Mouse (Mus musculus) megakaryocyte-erythroid progenitor cell, adult 5-6 weeks (primary cell): ENCODE results near the gene Fam133b. TPM values are rescaled to one million over a fixed set of nuclear protein-coding genes. Genes with fewer than 3 reads are reported as not detected.
"Not testable (repeated sequence)": the region's sequence is repeated elsewhere in the genome, so short reads cannot be mapped to it uniquely, and the experiment has no call there.

Experiments used
- ATAC-seq: replicated peaks from 2 replicates; pipeline ENCODE4 v1.8.0; 2016; ENCODE audit warnings: mild to moderate bottlenecking, inconsistent platforms; ENCODE audit not compliant: severe bottlenecking, poor library complexity, low FRiP score, low TSS enrichment
- total RNA-seq, 2 experiments: library from RNA; stranded (forward) in 1 of 2; stranded (reverse) in 1 of 2; fragments of 200-1000, 215-1000 nt in 1 of 2; fragments of >200 nt in 1 of 2; fragmentation: Nextera tagmentation in 1 of 2; gene quantifications; 2 replicates each; pipeline ENCODE4 v1.2.3; 2014 to 2017

The Fam133b gene
- total RNA-seq, 2 experiments from 2014 or later: 63.1 to 91.9 TPM

DNA sequence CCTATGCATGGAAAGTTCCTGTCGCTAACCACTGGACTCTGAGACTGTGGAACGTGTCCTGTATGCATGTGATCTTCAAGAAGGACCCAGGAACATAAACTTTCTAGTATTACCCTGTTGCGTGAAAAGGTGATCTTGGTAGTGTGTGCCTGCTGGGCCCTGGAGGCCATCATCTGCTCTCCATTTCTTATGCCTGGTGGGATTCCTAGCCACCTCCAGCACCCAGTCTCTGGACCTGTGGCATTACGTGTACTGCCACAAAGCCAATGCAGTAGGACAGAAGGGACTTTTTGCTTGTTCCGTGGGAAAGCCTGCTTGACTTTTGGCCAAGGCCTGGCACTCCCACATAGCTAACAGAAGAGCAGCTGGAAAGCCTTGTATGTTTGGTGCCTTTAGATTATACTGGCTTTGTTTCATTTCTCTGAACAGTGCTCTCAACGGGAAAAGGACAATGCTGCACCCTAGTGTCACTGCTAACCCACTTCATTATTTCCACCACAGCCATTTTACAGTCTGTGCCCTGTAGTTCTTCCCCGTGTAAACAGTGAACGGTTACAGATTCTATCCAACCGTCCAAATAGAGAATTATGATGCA lies 27.1 kb upstream of the Fam133b start:
- ATAC-seq: peak; percentile 28

DNA sequence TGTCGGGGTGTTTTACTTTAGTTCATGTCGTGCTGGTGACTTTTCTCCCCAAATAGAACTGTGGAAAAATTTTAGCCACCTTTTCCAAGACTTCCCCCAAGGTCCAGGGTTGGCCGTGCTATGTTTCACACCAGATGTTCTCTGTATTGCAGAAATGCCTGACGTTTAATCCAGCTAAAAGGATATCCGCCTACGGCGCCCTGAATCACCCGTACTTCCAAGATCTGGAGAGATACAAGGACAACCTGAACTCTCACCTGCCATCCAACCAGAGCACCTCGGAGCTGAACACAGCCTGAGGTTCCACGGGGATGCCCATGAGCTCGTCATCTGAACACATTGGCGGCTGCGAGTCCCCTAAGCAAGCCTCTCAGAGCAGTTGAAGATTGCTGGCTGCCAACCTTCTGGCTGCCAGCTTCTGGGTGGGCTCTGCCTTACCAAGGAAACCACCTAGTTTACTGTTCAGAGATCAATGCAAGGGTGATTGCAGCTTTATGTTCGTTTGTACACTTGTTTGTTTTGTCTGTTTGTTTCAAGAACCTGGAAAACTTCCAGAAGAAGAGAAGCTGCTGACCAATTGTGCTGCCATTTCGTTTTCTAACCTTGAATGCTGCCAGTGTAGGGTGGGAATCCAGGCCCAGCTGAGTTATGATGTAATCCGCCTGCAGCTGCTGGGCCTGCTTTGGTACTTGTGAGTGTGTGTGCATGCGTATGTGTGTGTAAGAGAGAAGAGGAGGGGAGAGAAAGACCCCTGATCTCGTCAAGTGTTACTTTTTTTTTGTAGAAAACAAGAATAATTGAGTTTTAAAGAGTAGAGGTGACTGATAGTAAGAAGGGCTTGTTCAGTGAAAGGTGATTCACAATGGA lies 22.9 kb upstream of the Fam133b start:
- no peak for ATAC-seq

DNA sequence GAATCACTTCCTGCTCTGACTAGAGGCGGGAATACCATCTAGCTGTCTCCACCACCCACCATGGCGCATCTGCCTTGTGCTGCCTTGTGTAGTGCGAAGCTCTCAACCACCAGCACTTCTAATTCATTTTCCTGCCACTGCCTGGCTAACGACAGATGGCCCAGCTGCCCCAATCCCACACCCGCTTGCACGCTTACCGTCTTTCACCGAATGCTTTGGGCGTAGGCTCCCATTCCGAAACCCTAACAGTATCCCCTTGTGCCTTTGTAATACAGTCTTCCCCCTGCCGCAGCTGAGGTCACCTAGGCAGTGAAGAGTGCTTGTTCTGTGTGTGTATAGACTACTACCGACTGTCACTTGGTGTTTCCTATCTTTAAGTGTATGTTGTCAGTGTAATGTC lies 21.9 kb upstream of the Fam133b start:
- no peak for ATAC-seq

DNA sequence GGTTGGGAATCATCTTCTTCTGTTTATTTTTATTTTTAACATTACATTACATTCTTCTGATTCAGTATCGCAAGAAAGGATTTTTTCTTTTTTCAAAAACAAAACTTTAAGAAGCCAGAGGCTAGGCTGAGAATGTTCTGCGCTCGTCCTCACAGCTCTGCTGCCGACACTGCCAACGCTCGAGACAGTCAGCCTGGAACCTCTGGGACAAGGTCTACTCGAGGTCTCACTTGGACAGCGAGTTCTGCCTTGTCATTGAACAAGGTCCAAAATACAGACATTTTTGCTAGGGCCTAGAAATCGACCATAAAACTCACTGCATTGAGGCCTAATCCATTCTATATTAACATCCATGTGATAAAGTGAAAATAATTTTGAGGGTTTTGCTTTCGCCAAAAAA lies 20.8 kb upstream of the Fam133b start:
- no peak for ATAC-seq

DNA sequence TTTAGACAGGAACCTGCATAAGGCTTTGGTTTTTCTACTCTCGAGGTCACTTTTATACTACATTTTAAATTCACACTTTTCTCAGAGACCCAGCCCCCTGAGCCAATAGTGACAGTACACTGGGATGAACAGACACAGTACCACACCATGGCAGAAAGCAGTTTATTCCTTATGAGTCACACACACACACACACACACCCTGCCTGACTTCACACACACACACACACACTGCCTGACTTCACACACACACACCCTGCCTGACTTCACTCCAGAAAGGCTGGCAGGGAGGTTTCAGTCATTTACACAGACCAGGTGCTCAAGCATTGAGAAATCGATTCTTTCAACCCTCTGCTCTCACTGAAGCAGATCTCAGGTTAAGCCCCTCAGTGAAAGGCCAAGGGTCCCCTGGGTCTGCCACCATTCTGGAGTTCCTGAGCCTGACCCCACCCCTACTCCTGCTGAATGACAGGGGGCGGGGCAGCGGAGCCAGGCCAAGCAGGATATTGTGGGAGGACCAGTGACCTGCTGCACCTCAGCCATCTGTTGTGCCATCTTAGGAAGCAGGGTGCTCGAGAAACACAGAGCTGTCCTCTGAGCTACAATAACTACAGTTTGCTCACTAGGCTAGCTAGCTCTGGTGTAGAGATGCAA lies 16.5 kb upstream of the Fam133b start:
- ATAC-seq: no peak

DNA sequence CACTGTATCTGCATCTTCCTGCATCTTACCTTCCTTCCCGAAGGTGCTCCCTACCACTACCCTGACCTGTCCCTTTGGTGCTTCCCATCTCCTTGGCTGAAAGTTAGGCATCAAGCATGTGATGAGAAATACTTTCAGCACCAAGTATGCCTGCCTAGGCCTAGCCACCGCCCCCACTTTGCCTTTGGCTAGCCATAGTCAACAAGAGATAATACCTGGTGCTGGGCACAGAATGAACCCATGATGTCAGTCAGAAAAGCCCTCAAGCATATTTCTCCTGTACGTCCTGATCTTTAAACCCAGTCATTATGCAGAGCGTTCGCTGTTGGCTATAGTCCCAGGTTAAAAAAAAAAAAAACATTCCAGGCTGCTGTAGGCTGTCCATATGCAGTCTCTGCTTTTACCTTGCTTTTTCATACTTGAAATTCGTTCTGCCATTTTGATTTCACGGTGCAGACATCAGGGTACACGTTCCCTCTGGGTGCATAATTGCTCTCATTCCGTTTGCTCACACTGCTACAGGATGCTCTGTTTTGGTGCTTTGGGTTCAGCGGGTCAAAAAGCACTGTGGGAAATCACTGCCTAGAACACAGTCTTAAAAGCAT lies 13.9 kb upstream of the Fam133b start:
- ATAC-seq: no peak

DNA sequence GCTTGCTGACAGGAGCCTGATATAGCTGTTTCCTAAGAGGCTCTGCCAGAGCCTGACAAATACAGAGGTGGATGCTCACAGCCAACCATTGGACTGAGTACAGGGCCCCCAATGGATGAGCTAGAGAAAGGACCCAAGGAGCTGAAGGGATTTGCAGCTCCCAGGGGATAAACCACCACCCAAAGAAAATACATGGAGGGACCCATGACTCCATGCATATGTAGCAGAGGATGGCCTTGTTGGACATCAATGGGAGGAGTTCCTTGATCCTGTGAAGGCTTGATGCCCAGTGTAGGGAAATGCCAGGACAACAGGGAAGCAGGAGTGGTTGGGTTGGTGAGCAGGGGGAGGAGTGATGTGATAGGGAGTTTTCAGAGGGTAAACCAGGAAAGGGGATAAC lies 11.6 kb upstream of the Fam133b start:
- not testable (repeated sequence) for ATAC-seq

DNA sequence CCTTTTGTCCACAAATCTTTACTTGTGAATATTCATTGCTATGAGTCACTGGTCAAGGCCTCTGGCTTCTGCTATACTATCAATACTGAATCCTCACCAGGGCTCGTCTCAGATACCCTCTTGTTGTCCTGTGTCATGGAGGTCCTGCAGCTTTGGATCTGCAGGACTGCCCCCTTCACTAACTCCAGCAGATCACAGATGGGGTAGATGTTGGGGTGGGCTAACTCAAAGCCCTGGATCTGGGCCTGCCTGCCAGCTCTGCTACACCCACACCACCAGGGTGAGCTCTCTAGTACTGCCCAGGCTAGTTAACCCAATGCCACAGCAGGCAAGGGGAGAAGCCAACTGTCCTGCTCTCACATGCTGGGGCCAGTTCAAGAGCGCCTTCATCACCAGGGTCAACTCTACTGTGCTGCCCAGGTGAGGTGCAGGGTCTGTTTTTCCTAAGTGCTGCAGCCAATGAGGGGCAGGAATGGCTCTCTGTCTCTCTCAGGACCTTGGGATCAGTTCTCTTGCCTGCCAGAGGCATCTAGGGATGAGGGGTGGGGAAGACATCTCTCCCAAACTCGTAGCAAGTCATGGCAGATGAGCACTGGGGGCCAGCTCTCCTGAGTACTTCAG lies 6.9 kb upstream of the Fam133b start:
- no peak for ATAC-seq

DNA sequence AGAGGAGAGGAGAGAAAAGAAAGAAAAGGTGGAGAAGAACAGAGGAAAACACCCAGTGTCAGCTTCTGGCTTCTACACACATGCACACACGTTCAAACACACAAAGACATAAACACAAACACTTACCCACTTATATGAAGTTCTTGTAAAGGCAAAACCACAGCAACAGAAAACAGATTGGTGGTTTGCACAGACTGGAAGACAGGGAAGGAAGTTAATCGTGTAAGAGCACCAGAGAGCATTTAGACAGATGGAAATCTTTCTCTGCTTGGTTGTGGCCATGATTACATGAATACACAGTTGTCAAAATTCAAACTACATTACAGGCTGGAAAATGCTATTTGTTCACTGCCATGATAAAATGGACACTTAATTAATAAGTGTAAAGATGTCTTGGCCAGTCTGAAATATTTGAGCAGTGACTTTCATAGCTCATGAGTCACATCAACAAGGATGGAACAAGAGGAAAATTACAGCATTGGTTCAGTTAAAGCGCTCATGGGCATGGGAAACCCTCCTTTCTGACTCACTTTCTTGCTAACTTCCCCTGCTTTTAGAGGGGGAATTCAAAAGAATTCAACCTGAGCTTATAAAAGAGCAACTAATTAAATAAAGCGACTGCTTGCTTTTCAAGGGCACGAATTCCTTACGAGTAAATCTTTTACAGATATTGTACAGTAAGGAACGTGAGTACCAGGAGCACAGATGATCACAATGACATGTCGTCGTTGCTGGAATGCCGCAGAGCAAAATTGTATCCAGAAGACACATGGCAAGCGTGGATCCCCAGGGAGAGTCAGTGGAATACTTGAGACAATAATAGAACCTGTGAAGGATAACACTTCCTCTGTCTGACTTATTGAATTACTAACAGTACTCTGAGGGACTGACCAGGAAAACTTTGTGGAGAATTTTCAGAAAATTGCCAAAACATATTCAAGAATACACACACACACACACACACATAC lies 4.8 kb upstream of the Fam133b start:
- ATAC-seq: no peak

DNA sequence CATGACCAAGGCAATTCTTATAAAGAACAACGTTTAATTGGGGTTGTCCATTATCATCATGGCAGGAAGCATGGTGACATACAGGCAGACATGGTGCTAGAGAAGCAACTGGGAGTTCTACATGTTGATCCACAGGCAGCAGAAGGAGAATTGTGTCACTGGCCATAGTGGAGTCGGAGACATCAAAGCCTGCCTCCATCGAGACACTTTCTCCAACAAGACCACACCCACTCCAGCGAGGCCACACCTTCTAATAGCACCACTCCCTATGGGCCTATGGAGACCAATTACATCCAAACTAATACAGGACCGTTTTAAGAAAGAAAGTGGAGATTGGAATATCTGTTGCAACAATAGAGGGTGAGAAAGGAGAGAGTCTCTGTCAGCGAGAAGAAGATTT lies 1.8 kb upstream of the Fam133b start:
- ATAC-seq: no peak

DNA sequence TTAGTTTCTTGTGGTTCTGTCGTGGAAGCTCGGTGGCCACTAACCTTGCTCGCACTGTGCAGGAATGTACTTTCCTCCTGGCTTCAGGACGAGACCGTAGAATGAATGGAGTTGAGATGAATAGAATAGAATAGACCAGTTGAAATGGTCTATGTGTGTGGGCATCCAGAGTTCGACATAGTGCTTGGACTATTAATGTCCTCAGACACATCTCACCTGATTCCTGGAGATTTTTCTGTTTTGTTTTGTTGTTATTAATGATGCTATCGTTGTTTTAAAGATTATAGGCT lies 792 bp downstream of the Fam133b start:
- no peak for ATAC-seq

DNA sequence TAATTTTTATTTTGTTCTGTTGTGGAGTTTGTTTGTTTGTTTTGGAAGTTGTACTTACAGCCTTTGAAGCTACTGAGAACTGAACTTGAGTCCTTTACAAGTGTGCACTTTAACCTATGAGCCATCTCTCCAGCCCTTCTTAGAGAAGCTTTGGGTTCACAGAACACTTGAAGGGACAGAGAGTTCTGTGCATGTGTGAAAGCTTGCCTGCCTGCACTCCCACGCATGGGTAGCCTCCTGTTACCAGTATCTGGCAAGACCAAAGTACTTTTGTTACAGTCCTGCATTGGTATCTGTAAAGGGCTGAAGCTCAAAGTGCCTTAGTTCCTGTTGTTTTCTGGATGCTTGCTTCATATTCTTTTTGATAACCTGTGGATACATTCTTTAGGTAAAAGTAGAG lies 2.6 kb downstream of the Fam133b start:
- no peak for ATAC-seq

DNA sequence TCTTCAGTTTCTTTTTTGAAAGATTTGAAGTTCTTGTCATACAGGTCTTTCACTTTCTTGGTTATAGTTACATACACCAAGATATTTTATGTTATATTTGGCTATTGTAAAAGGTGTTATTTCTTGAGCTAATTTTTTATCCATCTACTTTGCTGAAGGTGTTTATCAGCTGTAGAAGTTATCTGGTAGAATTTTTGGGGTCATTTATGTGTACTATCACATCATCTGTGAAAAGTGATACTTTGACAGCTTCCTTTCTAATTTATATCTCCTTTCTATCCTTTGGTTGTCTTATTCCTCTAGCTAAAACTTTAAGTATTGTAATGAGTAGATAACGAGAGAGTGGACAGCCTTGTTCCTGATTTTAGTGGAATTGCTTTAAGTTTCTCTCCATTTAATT lies 7.8 kb downstream of the Fam133b start:
- no peak for ATAC-seq

DNA sequence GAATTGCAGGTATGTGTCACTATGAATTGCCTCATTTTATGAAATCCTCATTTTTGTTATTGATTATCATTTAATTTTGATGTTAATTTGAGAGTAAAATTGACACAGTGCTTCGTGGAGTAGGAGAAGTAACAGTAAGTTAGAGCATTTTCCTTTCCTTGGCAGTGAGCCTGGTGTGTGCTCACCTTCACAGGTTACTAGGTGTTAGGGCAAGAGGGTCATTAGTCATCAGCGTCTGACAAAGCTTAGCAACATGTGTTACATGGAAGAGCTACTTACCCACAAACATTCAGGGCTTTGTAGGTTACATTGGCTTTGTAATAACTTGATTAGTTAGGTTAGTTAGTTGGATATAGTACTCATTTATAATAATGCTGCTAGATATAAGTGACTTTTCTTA lies 10.6 kb downstream of the Fam133b start:
- no peak for ATAC-seq

DNA sequence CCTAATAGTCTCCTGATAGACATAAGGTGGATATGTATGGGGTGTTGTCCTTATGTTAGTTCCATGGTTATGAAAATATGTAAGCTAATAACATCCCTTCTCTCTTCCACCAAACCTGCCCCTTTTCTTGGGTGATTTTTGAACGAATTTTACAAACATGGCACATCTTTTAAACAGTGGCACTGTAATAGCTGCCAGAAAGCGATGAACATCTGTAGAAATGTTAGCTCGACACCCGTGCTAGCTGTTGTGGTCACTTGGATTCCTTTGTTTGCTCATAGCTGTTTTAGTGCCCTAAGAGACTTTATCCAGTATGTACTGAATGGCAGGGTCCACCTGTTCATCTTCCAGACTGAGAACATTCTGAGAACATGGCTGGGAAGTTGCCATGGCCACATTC lies 27.6 kb downstream of the Fam133b start, which contains the start of gene 1700109H08Rik:
TSS of gene 1700109H08Rik (plus strand) at position 301 of the 400 bp plus-strand sequence.
- no peak for ATAC-seq

DNA sequence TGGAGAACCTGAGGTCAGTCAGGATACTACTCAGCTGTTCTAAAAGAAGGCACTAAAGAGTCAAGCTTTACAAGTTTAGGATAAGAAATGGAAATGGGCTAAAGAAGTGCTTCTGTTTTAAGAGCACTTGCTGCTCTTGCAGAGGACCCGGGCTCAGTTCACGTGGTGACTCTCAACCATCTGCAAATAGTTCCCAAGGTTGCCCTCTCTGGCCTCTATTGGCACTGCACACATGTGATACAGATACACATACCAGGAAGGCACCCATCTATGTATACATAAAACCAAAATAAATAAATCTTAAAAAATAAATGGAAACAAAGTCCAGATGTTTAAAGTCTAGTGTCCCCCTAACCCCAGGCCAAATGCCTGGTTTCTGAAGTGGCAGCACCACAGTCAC lies 31.2 kb downstream of the Fam133b start:
- 0 out of 2 replicates have a peak, but pooled peaks have one; percentile 54 for ATAC-seq

DNA sequence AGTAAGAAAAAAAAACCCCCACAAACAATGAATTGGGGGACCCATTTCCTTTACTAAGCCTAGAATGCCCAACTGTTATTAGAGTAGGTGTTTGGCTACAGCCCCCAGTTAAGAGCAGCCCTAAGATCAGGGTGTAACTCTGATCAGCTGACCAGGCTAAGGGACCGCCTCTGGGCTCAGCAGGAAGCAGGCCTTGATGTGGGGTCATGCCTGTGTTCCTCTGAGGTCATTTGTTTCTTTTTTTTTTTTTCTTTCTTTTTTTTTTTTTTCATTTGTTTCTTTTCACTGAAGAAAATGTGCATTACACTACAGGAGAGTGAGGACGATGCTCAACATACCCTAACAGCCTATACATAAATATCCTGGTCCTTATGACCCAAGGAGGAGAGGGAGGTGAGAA lies 34.3 kb downstream of the Fam133b start:
- ATAC-seq: no peak

DNA sequence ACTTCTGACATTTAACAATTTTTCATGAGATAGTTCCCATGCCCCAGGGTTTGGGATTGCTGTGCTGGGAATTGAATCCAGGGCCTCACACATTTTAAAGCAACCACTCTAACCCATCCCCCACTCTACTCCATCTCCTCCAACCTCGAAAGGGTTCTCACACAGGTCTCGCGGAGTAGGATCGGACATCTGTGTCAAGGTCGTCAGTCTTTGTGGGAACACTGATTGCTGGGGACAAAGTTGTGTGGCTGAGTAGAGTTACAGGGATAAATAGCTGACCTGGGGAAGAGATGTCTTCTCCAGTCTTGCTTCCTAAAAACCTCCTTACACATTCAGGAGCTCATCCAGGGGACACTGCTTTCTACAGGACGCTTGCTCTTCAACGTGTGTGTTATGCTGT lies 35.4 kb downstream of the Fam133b start:
- ATAC-seq: no peak
